Mouse (Mus musculus) megakaryocyte, adult 5-6 weeks (primary cell): ENCODE measurements around the gene Meiob. TPM values are rescaled to one million over a fixed set of nuclear protein-coding genes. Genes with fewer than 3 reads are reported as not detected.

Experiments used
- ATAC-seq: 2 replicates; pipeline ENCODE4 v1.8.0; 2016; ENCODE audit warnings: mild to moderate bottlenecking, inconsistent platforms; ENCODE audit not compliant: poor library complexity, severe bottlenecking
- total RNA-seq, 2 experiments: library from RNA; stranded (forward) in 1 of 2; stranded (reverse) in 1 of 2; fragments of 153-499, 151-499 nt in 1 of 2; fragments of 221-1000, 200-1000 nt in 1 of 2; gene quantifications; 2 replicates each; pipeline versions ENCODE4 v1.2.3 to v1.2.4; 2015 to 2017

The Meiob gene
- not detected in 2 replicates for total RNA-seq (2015)
- 0.33 TPM in 1 of 2 replicates, not detected in the other for total RNA-seq (2017)

GRCm38 (mm10) chr17:24803952-24804951 is at the start of gene Meiob:
TSS of gene Meiob (plus strand) at chr17:24804289.
- peak; percentile 92 for ATAC-seq

GRCm38 (mm10) chr17:24757394-24757793 is 46.7 kb upstream of the Meiob start:
- ATAC-seq, result no peak

DNA sequence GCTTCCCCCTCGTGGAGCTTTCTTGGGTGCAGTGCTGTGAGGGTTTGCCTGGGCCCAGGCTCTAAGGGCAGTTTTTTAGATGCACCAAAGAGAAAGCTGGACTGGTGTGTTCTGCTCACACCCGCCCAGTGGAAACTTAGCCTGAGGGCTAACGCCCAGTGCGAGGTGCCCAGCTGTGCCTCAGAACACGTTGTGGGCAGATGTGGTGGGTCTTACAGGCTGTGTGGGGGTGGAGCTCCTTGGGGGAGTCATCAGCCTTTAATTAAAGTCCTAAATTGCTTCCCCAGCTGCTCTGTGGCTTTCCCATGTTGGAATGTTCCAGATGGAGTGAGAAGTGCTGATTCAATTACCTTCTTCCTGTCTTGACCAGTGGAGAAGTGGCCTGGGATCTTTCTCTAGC is 43.0 kb upstream of the Meiob start:
- ATAC-seq, result no peak

DNA sequence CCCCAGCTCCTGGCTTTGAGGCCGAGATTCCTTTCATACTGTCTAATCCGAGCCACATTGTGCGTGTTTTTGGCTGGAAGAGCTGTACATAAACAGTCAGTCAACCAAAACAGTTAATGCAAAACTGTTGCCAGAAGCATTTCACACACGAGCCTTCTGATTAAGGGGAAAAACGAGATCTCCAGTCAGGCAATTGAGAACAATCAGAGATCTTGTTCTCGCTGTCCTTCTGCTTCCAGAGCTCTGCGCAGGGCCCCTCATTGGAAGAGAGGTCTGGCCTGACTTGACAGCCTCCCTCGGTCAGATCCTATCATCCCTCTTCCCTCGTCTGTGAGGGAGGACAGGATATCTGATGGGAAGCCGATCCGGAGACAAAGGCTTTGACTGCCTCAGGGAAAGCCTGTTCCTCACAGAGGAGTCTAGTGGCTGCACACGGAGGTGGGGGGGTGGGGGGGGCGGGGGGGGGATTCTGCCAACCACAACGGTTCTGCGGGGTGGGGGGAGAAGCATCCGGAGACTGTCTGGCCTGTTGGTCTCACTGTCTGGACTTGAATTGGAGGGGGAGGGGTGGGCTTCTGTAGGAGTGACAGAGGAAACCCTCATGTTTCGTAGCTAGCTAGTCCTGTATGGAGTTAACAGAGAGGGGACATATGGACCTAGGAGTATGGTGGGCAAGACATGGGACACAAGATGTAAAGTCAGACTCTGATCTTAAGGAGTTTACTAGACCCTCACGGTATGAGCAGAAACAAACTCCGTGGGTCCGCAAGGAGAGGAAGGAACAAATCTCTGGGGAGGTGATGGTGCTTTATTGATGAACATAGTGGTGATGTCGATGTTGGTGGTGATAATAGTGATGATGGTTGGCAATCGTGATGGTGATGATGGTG is 38.8 kb upstream of the Meiob start:
- no peak for ATAC-seq

DNA sequence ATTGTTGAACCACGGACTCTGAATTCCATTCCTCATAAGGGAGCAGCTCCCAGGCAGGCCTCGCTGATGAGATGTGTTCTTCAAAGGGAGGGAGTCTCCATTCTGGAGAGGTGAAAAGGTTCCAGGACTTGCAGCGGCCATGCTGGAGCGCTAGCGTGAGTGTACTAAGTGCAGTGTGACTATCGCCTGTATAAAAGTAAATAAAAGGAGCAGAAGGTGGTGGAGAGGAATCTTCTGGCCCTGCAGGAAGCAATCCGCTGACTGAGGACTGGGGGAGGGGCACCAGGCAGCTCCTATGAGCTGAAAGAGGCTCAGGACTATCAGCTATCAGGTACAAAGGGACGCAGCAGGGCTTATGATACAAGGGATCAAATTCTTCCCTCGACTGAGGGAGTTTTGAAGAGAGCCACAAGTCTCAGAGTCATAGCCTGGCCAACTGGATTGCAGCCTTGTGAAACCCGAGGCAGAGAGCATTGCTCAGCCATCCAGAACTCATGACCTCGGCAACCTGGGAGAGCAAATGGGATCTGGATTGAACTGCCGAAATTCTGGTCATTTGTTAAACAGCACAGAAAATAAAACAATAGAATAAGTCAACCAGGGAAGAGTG is 37.7 kb upstream of the Meiob start:
- ATAC-seq, result no peak

DNA sequence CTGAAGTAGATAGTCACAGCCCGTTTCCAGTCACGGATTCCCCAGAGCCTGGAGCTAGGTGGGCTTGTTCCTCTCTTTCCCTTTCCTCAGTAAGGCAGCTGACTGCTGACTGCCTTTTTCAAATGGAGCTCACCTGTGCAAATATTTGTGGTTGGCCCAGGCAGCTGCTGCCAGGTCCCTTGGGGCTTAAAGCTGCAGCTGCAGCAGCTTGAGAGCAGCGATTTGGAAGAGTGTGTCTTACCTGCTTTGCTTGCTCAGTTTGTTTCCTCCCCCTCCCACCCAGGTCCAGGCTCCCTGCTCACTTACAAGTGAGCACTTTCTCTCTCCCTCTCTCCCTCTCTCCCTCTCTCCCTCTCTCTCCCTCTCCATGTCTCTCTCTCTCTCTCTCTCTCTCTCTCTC is 34.9 kb upstream of the Meiob start:
- ATAC-seq, result no peak

- no peak for ATAC-seq
Observed at GRCm38 (mm10) chr17:24773241-24773640, 30.8 kb upstream of the Meiob start.

DNA sequence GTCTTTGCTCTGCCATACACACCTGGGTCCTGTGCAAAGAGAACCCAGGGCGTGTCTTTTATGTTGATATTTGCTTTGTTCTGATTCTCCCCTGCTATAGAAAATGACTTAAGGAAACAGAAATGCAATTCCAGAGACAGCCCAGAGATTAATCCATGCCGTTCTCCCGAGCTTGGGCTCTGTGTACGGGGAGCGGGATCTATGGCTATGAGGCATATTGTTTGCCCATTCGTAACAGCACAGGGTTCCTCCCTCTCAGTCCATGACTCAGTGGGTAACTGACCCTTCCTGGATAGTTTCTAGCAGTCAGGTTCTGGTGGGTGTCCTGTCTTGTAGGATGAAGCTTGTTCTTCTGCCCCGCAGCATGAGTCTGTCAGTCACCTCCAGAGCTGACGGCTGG is 28.9 kb upstream of the Meiob start:
- no peak for ATAC-seq

GRCm38 (mm10) chr17:24777073-24777472 is 27.0 kb upstream of the Meiob start:
- no peak for ATAC-seq

GRCm38 (mm10) chr17:24780821-24781220 is 23.3 kb upstream of the Meiob start:
- ATAC-seq, result peak; percentile 81

DNA sequence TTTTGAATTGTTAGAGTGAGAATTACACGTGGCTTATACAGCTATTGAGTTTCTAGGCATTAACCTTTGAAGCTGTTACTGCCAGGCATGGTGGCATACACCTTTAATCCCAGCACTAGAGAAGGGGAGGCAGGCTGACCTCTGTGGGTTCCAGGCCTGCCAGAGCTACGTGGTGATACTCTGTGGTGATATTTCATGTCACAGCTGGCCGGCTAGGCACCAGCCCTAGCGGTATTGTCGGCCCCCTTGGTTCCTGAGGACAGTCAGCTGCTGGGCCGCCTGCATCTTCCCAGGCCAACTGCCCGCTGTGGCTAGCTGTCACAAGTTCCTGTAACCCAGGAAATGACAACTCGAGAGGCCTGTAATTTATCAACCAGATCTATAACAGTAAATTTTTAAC is 11.9 kb upstream of the Meiob start:
- no peak for ATAC-seq

DNA sequence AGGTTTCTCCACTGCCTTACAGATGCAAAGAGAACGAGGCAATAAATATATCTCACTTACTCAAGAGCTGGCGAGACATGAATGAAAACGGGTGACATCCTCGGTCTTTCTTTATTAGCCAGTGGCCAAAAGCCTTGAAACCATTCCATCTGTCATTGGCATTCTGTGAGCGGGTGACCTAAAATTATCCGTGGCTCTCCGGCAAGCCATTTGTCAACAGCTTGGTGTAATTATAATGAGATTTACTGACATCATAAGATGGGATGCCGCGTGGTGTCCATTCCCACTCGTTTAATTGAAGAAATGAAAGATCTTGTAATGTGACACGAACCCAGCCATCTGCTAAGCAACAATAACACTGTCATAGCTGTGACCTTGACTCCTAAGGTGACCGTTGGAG is 9.3 kb upstream of the Meiob start:
- ATAC-seq, result no peak

DNA sequence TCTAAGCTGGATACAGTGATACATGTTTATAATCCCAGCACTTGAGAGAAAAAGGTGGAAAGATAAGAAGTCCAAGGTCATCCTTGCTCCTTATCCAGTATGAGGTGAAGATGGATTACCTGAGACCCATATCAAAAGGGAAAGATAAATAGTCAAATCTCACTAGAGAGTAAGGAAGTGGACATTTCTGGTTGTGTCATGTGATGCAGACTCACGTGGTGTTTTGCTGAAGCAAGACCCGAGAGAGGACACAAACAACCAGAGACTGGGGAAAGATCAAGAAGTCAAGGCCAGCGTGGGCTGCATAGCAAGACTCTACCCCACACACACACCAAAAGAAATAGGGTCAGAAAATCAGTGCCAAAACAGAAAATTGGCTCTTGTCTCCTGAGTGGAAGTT is 7.1 kb upstream of the Meiob start:
- no peak for ATAC-seq

DNA sequence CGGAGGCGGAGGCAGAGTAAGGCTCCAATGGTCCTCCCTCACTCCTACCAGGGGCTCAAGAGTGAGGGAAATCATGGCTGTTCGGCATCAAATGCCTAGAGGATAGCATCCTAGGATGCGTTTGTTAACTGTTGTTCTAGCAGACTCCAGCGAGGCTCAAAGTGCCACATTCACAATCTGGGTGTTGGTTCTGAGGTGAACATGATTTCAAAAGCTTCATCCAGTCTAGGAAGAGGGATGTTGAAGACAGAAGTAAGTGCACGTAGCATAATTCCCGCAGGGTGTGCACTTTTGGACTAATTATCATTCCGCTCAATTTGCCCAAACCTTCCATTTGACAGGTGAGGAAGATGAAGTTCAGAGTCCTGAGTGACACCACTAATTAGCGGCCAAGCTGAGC is 5.9 kb upstream of the Meiob start:
- ATAC-seq, result no peak

- no peak for ATAC-seq
Observed at GRCm38 (mm10) chr17:24799476-24799875, 4.6 kb upstream of the Meiob start.

DNA sequence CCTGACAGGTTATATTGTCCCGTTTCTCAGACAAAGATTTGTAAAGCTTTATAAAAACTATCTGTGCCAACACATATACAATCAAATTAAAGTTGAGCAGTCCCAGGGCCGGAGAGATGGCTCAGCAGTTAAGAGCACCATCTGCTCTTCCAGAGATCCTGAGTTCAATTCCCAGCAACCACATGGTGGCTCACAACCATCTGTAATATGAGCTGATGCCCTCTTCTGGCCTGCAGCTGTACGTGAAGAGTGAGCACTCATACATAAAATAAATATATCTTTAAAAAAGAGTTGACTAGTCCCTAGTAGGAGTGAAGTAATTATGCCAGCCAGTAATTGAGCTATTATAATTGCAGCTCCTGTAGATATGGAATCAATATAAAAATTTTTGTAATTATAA is 3.6 kb upstream of the Meiob start:
- no peak for ATAC-seq

- no peak for ATAC-seq
Observed at GRCm38 (mm10) chr17:24811211-24811610, 7.1 kb downstream of the Meiob start.

DNA sequence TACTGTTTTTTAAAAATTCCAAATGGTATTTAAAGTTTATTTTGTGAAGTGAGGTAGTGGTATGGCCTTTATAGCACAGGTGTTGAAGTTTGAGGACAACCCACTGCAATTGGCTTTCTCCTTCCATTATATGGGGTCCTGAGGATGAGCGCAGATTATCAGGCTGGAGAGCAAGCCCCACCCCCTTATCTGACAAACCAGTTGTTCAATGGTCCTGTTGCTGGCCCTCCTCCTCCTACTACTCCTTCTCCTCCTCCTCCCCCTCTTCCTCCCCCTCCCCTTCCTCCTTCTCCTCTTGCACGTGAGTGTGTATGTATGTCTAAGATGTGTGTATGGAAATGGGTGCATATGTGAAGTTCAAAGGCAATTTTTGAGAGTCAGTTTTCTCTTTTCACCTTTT is 8.1 kb downstream of the Meiob start:
- ATAC-seq, result no peak

DNA sequence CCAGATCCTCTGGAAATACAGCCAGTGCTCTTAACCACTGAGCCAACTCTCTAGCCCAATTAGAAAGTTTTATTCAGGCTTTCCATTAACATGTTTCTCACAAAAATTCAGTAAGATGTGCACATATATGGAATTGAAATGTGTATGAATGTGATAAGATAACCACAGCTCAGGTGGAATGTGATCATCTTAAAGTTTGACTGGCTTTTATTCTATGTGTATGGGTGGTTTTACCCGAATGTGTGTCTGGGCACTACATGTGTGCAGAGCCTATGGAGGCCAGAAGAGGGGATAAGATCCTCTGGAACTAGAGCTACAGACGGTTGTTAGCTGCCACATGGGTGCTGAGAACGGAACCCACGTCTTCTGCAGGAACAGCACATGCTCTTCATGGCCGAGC is 11.2 kb downstream of the Meiob start:
- no peak for ATAC-seq

GRCm38 (mm10) chr17:24817503-24817902 is 13.4 kb downstream of the Meiob start:
- ATAC-seq, result no peak

GRCm38 (mm10) chr17:24818172-24818571 is 14.1 kb downstream of the Meiob start:
- no peak for ATAC-seq
